Mouse (Mus musculus): ENCODE data around the gene Arid3c.
"Not testable (repeated sequence)": the region's sequence is repeated elsewhere in the genome, so short reads cannot be mapped to it uniquely, and the experiment has no call there.

Arid3c gene

DNA sequence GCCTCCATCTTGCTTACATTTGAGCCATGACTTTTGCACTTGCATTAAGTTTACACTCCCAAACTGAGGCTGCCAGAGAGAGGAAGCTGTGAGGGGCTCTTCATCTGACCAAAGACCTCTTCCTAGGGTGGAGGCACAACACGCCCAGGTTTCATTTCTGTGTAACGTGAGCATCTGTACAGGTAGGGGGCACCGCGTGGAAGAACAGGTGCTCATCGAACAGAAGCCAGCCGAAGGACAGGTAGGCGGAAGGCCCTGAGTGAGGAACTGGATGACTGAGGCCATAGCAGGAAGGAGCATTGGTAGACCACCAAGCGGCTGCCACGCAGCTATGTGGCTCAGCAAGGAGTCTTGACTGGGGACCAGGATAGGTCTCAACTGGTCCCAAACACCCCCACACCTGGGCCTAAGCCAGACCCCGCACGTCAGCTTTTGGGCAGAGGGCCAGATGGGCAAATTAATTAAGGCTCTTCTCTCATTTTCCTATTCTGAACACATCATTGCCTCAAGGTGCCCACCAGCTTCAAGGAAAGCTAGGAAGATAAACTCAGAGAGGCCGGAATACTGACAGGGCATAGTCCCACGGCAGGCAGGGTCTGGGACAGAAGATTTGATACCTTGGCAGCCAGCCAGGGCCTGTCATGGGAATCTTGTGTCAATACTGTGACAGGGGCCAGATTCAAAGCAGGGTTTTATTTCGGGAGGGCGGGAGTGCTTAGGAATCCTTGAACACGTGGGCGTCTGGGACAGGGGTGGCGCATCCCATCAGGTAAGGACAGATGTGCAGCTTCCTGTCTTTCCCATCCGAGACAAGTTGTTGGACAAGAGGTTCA, 24.8 kb downstream of the Arid3c start:
- no peak for DNase-seq (ENCODE audit: low spot score in 2 of 2)

DNA sequence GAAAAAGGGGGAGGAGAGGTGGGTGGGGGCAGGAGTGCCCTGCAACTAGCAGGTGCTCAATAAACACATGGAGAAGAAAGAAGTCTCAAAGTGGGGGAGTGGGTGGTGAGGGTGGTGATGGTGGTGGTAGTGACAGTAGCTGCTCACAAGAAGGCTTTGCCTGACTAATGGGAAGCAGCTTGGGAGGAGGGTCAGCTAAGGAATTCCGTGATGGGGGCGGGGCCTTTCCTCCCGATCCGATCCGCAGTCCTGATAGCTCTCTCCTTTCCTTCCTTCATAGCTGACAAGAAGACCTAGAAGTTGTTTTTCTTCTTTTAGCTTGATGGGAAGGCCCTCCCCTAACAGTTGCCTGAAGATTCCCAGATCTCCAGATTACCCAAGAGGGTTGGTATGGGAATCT, 26.3 kb downstream of the Arid3c start:
- DNase-seq (ENCODE audit: low spot score in 2 of 2), result no peak

DNA sequence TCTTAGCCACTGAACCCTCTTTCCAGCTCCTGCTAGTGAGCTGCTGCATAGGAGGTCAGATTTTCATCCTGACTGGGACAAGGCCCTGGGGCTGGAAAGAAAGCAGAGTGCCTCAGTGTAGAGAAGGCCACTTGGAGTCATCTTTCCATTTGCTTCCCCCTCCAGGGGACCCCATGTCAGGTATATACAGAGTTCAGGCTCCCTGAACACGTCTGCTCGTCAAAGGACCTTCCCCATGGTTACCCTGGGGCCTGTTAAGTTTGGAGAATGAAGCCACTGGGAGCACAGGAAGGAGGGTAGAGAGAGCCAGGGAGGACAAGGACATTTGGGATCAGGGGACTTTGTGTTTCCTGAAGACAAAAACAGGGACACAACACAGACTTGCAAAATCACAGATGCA, 28.7 kb downstream of the Arid3c start:
- not testable (repeated sequence) for DNase-seq (ENCODE audit: low spot score in 2 of 2)

DNA sequence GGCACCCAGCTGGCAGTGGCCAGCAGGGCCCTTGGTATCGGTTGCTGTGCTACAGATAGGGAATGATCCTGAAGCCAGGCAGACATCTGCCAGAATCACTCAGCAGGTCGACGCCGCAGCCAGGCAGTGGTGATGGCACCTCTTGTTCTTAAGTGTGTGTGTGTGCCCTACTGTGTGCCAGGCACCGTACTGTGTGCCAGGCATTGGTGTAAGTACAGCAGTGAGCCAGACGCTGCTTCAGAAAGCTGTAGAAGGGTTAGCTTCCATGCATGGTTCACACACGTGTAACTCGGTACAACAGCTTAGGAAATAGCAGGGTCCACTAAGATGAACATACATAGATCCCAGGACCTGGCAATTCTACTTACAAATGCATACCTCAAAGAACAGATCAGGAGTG, 30.7 kb downstream of the Arid3c start:
- DNase-seq (ENCODE audit: low spot score in 2 of 2), result not testable (repeated sequence)

DNA sequence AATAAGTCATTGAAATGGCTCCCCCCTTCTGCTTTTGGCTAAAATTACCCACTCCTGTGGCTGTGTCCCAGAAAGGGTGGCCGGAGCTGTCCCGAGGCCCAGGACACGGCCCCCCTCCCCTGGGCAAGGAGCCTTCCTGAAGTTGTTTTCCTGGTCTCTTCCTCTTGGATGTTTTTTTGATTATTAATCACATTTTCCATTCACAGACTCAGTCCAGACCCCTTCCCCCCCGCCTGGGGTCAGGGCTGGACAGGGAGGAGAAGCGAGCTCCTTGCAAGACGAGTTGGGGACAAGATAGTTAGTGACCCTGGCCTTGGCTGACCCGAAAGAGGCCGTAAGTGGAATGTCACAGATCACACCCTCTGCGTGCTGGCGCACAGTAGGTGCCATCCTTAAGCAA, 31.2 kb downstream of the Arid3c start, which contains the start of gene Il11ra1:
TSS of gene Il11ra1 (plus strand) at position 207 of the 400 bp plus-strand sequence.
- DNase-seq (ENCODE audit: low spot score in 2 of 2), result not testable (repeated sequence)

DNA sequence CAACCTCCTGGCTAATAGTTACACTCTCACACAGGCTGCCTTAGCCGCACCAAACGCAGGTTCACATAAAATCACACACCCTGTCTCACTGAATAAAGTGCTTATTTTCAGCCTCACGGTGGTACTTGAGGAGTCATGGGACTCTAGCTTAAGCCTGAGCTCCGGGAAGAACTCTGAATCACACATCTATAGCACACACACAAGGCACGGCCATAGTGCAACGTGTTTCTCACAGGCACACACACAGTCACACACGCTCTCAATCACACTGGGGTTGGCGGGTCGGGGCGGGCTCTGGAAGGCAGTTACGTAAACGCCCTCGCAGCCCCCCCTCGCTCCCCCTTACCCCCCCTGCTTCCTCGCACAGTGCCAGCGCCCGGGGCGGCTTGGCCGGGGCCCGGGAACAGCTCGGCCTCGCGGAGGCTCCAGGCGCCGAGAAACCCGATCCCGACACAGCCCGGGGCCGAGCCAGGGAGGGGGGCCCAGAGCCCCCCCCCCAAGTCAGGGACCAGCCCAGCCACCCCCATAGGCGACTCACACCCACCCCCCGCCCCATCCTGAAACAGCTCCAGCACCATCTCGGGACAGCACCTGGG, 32.4 kb downstream of the Arid3c start:
- not testable (repeated sequence) for DNase-seq (ENCODE audit: low spot score in 2 of 2)

DNA sequence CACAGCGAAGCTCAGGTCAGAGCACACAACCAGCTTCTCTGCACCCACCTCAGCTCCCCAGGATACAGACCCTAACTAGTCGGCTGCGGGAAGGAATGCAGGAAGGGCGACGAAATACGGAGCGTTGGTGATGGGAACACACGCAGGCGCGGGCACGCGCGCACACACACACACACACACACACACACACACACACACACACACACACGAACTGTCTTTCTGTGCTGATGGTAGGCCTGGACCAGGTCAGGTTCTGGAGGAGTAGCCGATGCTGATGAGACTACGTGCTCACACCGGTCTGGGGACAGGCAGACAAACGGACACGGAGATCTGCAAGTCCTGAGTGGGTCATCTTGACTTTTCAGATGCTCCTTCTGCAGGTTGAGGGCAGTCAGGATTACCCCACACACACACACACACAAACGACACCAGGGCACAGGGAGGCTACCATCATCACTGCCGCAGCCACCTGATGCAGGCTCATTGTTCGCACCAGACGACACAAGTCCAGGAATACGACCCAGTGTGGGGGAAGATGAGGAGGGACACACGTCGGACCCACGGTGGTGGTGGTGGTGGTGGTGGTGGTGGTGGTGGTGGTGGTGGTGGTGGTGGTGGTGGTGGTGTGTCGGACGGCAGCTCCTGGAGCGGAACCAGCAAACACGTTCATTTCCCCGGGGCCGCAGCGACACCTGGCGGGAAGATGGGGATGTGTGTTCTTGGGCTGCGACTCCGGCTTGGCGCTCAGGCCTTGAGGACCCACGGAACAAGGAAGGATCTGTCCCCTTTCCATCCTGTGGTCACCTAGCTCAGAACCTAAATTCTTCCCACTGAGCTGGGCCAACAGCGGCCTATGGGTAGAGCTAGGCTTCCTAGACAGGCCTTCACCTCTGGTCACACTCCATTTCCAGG, 33.8 kb downstream of the Arid3c start, which contains the start of gene Cntfr:
TSS of gene Cntfr (minus strand) at position 160 of the 912 bp plus-strand sequence.
- DNase-seq (ENCODE audit: low spot score in 2 of 2), result peak; percentile 86 to 89

DNA sequence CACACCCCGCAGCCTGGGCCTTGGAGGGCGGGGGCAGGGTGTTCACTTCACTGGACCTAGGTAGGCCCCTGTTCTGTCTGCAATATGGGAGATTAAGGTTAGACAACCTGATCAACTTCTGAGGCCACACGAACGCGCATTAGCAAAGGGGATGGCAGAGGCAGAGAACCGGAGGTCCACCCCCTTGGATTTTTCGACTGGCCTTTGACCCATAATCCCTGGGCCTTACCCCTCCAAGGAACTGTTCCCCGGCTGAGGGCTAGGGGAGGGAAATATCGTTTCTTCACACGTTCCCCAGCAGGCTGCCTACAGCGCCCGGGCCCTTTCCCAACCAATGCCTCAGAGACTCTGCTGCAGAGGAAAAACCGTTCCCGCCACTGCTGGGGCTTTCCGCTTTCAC, 34.5 kb downstream of the Arid3c start:
- not testable (repeated sequence) for DNase-seq (ENCODE audit: low spot score in 2 of 2)

DNA sequence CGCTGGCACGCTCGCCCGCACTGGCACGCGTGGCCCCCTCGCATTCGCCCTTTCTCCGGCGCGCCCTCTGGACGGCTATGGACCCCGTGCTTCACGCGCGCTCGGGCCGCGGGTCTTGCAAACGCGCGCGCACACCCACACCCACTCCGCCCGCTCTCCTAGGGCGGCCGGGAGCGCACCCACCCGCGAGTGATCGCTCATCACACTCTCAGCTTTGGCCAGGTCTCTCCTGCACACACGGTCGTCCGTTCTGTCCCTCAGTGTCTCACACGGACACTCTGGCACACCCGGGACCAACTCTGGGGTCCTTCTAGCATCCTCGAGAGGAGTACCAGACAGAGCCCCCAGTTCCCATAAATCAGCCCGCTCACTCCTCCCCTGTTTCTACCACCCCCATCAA, 35.1 kb downstream of the Arid3c start:
- DNase-seq (ENCODE audit: low spot score in 2 of 2), result not testable (repeated sequence)

DNA sequence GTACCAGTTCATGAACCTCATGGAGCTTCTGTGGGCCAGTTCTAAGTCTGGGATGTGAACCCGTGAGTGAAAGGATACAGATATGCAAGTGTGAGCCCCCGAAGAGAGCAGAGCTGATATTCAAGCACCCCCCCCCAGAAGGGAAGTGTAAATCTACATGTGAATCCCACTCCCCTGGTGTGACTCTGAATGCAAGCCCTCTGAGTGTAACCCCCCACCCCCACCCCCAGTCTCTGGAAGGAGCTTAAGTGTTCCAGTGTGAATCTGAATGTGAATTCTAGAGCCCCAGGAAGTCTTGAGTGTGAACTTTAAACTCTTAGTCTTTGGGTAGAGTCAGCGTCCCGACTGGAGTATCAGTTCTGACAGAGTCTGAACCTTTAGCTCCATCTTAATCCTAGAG, 37.4 kb downstream of the Arid3c start:
- DNase-seq (ENCODE audit: low spot score in 2 of 2), result not testable (repeated sequence)

DNA sequence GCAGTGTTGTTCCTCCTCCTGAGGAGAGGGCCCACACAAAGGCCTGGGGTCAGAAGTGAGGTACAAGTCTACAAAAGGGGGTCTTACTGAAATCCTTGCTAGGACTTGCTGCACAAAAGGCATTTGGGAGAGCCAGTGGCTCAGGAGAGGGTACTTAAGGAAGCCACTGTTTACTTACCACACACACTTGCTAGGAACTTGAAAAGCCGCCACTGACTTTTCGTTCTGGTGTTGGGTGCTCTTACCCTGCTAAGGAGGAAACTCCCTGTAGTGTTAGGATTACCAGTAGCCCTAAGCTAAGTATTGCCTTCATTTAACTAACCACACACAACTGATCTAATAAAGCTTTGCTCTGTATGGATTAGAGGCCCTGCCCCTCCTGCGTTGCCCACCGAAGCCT, 40.9 kb downstream of the Arid3c start:
- DNase-seq (ENCODE audit: low spot score in 2 of 2), result not testable (repeated sequence)

DNA sequence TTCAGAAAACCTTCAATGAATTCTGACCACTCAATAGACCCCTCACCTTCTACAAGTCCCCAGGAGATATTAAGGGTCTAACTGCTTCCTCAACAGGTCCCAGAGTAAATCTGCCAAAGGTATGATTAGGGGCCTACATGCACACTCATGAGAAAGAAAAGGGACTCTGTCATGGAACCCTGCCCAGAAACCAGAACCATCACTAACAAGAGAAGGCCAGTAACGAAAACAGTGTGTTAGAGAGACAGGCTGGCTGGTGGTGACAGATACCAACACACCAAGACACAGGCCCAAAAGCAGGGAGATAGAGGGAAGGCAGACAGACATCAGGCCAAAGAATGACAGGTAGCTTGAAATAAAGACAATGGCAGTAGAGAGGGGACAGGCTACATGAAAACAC, 42.4 kb downstream of the Arid3c start:
- not testable (repeated sequence) for DNase-seq (ENCODE audit: low spot score in 2 of 2)

DNA sequence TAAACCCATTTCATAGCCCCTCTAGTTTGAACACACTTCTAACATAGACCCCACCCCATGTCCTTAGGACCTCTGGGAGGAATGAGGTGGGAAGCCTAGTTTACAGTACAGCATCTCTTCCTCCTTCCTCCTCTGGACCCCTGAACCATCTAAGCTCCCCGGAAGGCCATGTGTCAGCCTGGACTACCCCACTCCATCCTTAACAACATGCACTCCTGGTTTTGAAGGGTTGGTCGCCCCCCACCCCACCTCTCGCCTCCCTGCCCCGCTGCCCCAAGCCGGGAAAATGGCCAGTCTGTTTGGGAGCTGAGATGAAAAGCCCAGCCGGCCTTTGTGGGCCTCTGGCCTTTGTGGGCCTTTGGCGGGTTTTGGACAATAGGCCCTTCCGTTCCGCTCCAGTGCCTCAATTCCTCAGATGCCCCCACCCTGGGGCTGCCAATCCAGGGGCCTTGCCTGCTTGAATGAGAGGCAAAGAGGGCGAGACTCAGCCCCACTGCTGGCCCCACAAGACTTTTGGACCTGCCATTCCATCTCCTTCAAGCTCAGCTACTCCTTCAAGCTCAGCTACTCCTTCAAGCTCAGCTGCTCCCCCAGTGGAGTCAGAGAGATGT, 45.0 kb downstream of the Arid3c start:
- DNase-seq (ENCODE audit: low spot score in 2 of 2), result not testable (repeated sequence)

DNA sequence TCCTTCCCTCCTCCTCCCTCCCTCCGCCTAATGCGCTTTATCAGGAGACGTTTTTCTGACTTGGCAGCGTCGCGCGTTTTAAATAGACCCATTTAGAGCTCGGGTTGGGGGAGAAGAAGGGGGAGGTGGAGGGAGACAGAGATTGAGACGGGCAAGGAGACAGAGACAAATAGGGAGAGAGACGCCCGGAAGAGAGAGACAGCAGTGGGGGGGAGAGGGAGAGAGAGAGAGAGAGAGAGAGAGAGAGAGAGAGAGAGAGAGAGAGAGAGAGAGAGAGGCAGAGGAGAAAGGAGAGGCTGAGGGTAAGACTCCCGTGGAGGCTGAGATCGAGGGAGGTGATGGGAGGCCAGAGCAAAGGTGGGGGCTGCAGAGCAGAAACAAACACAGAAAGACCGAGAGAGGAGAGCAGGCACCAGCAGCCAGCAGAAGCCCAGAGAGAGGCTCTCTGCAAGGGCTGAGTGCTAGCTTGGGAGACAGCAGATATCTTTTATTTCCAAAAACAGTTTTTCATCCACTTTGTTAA, 46.0 kb downstream of the Arid3c start:
- not testable (repeated sequence) for DNase-seq (ENCODE audit: low spot score in 2 of 2)

DNA sequence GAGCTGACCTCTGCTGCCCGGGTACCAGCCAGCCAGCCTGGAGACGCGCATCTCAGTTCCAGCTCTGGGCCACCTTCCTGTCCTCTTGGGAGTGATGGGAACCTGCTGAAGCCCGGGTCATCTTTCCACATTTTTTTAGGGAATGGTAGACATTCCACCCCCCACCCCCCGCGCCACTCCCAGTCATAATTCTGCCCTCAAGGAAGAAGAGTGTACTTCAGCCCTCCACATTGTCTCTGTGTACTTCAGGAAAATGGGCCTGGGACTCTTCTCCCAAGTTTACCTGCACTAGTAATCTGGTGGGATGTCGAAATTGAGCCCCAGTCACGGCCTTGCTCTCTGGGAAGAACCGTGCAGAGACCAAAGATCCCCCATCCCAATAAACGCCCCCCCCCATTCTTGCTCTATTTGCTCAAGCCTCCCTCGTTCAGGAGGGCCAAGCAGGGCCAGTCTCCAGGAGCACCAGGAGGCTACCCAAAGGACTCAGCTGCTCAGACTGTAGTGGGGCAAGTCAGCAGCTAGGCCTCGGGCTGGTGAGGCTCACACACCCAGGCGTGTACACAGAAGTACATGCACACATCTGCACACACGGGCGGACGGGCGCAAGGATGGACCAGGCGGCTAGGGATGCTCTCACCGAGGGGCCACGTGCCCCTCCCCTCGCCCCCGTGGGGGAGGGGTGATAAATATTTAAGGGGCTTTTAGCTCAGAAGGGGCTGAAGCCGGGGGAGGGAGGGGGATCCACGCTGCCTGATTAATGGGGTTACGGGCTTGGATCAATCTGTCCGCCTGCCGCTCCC, 46.6 kb downstream of the Arid3c start:
- not testable (repeated sequence) for DNase-seq (ENCODE audit: low spot score in 2 of 2)

DNA sequence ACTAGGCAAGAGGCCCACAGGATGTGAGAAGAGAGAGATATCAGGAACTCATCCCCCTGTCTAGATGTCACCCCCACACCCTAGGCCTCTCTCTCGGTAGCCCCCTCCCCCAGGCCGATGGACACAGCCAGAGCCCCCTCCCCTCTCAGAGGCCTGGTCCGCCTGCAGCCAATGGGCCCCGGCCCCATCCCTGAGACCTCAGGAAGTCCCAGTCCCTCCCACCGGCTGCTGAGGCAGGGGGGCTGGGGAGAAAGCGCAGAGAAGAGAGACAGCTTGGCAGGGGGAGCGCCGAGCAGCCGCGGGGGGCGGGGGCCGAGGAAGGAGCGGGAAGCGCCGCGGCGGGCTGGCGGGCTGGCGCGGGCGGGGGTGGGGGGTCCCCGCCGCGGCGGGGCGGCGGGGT, 47.6 kb downstream of the Arid3c start:
- DNase-seq (ENCODE audit: low spot score in 2 of 2), result not testable (repeated sequence)

DNA sequence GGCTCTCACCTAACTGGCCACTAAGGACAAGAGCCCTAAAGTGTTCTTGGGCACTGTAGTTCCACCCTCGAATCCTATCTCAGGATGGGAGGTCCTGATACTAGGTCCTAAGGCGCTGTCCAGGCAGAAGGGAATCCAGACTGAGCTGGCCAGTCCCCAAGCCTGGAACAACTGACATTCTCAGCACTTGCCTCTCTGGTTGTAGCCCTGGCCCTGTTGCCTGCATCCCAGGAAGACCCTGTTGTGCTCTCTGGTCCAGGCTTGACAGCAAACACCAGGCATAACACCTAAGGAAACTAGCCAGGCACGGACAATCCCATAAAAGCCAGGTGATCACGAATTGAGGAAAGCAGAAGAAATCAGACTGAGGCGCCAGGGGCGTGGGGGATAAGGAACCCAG, 48.2 kb downstream of the Arid3c start:
- DNase-seq (ENCODE audit: low spot score in 2 of 2), result no peak

DNA sequence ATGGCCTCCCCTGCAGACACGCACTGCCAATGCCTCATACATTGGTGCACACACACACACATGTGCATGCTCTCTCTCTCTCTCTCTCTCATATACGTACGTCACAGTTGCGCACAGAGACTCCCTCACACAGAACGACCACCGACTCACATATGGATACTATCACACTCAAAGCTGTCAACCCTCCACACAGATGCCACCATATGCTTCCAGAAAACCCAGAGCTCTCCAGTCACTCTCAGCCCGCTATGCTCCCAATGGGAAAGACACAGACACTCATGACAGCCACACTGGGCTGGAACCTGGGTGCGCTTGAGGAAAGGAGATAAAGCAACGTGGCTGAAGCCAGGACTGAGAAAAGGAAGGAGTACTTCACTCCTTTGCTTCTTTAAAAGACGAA, 49.0 kb downstream of the Arid3c start:
- DNase-seq (ENCODE audit: low spot score in 2 of 2), result no peak

DNA sequence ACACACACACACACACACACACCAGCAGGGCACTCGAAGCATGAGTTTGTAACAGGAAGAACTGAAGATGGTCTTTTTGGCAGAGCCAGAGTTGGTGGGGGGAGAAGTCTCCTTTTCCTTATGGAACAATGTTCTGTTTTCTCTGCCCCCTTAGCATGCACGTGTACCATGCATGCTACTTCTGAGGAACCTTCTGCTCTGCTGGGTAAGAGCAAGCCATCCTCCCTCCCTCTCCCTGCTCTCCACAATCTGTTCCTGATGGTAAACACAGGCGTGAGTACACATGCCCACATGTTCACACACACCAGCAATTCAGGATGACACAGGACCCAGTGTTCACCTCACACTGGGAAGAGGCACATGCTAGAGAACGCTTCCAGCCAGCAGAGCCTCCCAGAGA, 49.8 kb downstream of the Arid3c start:
- peak in 1 of 2 experiments; percentile 55 for DNase-seq (ENCODE audit: low spot score in 2 of 2)

DNA sequence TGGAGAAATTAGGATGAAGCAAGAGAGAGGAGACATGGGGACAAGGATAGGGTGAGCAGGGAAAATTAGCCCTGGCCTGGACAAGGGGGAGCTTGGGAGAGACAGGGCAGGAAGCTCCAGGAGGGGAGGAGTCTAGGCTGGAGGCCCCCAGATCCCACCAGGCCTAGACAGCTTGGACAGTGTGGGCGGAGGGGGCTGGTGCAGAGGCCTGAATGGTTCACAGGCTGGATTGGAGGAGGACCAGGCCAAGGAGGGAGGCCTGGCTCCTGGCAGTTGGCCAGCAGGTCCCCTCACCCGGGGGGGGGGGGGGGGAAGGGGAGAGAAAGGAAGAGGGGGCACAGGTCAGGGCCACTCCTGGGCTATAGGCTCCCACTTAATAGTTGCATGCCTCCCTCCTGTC, 51.7 kb downstream of the Arid3c start:
- DNase-seq (ENCODE audit: low spot score in 2 of 2), result no peak
